Mouse (Mus musculus): ENCODE measurements at regions not wholly inside any gene's neighbourhood (a gene's known extent, or its start where the extent isn't known, plus 50 kb on each side); places are given as distances from the start of the nearest gene placed in this dataset.
A peak's percentile ranks its signal among the peaks of the same experiment; 100 is the strongest.

DNA sequence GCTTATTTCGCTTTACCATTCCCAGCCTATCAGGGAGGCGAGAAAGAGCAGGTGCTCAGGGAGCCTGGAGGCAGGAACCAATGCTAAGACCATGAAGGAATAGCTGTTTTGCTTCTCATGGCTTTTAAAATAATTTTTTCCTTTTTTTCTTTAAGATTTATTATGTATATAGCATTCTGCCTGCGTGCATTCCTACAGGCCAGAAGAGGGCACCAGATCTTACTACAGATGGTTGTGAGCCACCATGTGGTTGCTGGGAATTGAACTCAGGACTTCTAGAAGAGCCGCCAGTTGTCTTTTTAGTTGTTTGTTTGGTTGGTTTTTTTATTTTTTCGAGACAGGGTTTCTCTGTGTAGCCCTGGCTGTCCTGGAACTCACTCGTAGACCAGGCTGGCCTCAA is 113.6 kb upstream of the Armc2 start:
- no peak for DNase-seq

DNA sequence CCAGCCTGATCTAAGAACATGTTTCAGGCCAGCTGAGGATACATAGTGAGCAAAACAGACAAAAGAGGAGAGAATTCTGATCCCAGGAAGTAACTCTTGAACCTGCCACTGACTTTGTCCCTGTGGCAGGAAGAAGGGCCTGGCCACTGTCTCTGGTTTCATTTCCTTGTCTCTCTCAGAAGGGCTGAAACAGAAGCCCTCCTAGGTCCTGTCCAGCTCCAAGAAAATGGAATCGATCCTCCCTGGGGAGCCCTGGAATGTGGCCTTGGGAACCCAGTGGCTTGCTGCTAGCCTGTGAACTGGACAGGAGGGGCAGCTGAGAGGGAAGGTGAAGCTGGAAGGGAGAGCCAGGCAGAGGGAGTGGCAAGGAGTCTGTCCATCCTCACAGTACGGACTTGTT is 113.1 kb upstream of the Armc2 start:
- DNase-seq: no peak

DNA sequence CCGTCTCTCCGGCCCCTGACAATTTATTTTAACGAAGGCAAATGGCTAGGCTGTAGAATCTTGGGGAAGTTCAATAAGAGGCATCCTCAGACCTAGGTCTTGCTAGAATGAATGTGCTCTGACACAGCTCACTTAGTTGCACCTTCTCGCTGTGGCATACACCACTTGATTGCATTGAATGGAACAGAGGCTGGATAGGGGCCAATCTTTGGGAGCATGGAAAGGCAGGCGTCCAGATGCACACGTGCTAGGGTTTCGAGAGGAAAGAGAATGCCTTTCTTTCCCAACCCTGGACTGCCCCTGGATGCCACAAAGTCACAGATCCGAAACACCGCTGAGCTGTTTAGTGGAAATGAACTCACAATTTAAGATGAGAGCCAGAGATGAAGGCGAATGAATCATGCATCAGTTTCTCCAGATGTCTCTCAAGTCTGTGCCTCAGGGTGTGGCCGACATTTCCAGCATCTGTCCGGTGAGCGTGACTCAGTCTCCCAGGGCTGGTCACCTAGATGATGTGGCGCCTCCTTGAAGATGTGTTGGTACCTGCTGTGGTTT is 109.7 kb upstream of the Armc2 start:
- DNase-seq: no peak

DNA sequence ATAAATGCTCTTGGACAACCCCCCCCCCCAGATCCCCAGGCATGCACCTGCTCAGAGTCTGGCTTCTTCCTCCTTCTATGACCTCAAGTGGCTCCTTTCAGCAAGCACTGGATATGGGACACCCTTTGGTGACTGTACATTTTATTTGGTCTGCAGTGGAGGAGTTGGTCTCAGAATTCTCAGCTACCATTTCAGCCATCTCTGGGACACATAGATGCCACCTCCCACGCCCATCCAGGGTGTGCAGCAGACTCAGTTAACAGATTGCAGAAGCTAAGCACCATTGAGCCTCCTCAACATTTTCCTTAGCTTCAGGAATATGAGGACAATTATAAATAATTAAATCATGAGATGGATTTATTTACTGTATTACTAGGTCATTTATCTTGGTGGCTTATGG is 108.6 kb upstream of the Armc2 start:
- DNase-seq: no peak

DNA sequence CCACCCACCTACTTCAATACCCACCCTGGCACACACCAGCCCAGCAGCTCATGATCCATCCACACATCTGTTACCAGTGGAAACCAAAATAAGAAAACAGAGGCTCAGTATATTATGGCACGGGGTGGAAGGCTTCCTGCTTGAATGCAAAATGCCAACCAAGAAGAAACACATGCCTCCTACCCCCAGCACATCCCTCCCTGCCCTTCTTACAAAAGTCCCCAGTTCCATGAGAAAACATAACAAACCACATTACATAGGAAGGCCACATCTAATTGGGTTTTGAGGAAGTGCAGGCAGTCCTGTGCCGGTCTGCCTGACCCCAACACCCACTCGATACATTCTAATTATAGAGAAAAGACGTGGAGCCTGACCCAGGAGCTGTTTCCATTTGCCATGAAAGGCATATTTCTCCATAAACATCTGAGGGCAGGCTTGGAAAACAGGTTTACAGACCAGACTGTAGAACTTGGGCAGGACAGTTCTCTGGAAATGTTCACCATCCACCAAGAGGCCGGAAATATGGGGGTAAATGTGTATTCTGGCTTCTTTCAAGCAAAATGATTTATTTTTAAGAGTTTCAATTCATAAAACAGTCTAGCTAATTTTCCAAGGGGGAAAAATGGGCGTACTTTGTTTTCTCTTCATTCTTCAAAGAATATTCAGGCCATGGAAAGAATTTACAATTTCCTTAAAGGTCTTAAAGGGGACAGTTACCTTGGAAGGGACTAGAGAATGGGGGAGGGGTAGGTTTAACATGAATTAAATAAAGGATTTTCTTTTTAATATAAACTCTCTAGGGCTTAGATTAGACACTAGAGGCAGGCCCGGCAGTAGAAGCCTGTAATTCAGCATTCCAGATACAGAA is 104.8 kb upstream of the Armc2 start:
- no peak for DNase-seq

DNA sequence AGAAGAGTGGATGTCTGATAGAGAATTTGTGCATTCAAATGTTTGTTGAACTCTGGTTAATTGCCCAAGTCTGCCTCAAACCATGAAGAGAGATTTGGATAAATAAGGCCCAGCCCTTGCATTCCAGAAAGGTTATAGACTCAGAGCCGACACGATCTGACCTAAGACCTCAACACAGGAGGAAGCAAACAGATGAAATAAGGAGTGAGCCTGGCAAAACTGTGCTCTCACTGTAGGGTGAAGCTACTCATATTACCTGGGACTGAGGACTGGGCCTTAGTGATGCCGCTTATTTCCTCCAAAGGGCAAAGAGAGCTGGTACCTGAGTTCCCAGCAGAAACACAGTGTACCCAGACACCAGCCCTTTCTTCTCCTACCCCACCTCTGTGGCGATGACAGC is 103.7 kb upstream of the Armc2 start:
- no peak for DNase-seq

DNA sequence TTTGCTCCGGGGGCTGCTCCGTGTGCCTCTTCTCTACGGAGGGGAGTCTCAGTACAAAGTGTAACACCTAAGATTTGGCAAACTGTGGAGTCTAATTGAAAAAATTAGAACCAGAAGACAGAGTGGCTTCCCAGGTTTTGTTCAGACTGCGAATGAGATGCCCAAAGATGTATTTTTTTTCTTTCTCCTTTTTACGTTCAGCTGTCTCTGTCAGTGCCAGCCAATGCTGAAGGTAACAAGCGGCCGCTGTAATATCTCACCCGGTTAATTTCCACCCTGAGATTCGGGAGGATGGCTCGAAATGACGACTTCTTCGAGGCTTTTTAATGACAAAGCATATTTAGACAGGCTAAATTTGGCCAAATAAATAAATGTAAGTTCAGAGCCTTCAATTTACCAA is 101.1 kb upstream of the Armc2 start:
- DNase-seq: no peak

DNA sequence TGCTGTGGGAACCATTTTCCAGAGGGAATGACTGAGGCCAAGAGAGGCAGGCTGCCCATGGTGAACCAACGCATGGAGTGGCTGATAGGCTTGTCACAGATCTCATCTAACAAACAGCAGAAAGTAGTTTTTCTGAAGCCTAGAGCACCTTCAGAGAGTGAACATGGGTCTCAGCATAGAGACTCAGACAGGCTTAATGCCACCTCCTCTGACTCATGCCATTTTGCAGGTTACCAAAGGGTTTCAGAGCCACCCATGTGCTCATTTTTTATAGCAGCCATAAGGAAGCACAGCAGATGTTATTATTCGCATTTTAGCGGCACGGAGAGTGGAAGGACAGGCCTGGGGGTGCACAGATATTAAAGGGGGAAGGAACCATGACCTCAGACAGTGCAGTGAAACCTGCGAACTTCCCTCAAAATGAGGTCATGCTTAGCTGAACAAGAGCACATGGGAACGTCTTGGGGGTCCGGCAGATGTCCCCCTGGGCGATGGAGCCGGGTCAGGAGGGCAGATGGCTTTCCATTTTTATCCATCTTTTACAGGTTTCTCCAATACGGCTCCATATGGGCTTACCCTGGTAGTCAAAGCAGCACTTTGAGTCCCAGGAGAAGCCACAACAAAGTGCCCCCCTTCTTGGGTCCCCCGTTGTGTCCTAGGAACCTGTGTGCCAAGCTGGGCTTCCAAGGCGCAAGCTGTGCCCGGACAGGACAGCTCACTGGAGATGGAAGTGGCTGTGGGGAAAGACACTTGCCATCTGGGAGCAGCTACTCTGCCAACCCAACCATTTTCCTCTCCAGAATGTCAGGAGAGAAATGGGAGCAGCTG is 100.3 kb upstream of the Armc2 start:
- no peak for DNase-seq

DNA sequence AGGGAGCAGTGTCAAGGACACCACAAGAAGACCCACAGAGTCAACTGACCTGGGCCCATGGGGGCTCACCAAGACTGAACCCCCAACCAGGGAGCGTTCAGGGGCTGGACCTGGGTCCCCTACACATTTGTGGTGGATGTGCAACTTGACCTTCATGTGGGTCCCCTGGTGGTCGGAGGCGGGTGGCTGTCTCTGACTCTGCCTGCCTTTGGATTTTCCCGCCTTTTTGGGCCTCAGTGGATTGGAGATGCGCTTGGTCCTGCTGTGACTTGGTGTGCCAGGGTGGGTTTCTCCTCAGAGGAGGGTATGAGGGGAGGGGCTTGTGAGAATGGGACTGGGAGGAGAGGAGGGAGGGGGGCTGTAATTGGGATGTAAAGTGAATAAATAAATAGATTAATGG is 99.3 kb upstream of the Armc2 start:
- DNase-seq: no peak

DNA sequence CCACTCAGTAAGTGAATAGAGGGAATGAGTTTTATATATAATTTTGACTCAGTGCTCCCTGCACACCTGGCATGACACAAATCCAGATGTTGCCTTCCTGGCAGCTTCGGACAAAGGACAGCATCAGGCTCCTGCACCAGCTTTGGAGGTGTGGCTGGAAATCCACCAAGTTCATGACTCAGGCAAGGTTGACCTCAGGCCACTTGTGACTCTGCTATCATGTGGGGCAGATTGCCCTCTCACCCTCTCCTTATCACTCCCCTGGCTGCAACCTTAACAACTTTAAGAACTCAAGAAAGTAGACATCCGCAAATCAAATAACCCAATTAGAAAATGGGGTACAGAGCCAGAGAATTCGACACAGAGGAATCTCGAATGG is 97.7 kb upstream of the Armc2 start:
- DNase-seq: no peak

DNA sequence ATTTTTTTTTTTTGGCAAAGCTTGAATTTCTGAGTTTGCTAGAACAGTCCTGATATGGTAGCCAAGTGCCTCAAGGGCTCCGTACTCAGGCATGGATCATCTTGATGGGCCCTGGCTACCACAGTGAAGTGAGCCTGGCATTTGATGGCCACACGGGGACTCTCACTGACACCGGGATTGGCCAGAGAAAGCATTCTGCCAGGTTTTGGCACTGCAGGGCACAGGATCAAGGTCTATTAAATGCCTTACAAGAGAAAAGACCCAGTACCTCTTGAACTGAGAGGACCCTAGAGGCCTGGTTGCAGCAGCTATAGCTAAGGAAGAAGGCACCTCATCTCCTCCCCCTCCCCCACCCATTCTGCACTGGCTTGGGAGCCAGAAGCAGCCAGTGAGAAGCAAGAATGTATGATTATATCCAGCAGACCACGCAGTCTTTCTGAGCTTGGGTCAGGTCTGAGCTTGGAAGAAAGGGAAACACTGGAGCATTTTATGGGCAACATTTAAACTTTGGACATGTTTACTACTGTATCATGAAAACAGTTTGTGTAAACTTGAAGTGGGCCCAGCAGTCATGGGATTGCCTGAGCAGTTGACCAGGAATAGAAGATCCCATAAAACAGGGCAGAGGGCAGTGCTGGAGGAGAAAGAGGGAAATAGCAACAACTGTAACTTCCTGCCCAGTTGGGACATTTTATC is 97.1 kb upstream of the Armc2 start:
- no peak for DNase-seq

DNA sequence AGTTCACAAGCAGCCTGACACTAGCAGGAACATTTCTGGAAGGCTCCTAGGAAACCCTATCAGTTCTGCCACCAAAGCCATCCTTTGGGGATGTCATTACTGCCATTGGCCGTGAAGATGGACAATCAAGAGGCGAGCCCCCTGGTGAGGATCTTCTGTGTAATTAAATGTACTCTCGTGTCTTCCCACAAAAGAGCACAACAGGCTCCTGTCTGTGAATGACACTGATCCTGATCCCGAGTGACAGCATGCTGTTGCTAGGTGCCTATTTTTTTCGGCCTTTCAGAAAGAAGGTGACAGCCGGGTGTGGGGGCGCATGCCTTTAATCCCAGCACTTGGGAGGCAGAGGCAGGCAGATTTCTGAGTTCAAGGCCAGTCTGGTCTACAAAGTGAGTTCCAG is 92.5 kb upstream of the Armc2 start:
- no peak for DNase-seq

DNA sequence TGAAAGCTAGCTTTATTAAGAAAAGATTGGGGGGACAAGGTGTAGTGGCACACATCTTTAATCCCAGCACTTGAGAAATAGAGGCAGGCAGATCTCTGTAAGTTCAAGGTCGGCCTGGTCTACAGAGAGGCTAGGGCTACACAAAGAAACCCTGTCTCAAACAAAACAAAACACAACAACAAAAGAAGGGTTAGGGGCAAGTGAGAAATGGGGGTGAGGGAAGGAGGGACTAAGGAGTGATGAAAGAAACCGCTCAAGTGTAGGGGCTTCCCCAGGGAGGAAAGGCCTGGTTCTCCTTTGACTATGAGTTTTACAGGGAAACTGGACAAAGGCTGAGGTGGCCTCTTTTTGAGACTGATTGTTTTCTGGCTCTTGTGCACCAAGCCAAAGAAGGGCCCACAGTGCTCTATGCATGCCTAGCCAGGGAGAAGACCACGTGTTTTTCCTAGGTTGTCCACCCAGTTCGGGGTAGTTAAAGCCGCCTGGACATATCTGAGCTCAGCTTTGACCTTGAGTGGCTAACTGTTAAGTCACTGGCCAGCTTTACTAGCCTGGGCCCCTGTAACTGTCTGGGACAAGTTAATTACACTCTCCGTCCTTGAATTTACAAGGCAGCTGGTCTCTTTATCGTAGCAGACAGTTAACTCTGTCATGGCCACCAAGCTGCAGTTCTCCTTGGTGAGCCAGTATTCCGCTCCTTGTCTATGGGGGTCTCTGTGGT is 90.2 kb upstream of the Armc2 start:
- DNase-seq: peak; percentile 35

DNA sequence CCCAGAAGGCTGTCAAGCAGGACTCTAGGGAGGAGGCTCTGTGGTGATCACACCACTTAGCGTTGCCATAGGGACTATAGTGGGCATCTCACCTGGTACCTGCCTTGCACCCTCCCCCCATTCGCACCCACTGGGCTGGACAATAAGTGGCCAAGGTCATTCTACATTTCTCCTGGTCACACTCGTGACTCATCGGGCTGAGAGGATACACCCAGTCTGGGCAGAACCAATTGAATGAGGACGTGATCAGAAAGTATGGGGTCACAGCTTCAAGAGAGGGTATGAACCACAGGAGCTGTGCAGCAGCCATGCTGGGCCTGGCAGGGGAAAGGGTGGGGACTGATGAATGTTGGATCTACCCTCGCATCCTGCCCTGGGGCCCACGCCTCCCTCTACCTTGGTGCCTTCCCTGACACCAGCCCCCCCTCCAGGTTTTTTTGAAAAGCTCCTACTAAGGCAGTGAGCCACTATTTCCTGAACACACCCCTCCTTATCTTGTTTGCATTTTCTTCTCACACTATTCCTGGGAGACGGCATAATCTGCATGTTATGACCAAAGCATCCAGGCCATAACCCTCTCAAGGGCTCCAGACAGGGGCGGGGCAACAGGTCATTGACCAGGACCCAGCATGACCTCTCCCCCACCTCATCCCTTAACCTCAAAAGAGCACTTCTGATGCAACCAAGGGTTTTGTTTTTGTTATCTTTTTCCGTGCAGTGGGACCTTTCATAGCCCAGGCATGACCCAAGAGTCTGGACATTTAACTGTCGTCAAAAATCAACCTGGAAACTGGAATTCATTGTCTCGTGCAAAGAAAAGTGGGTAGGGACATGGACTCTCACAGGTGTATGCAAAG is 89.4 kb upstream of the Armc2 start:
- DNase-seq: no peak

DNA sequence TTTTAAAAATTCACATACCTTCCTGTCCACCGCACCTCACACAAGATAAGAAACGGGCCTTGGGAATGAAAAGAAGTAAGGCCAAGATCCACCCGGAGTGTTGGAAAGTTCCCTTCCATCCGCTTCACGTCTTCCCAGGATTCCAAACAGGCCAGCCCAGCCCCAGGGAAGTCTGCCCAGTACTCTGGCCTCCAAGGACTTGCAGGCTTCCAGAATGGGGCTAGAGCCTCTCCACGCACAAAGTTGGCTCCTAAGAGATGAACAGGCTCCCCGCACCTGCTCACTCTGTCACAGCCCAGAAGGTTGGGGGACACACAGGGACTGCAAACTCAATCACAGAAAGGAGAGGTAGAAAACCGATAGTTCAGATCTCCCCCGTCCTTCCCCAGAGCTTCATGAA is 88.4 kb upstream of the Armc2 start:
- no peak for DNase-seq

DNA sequence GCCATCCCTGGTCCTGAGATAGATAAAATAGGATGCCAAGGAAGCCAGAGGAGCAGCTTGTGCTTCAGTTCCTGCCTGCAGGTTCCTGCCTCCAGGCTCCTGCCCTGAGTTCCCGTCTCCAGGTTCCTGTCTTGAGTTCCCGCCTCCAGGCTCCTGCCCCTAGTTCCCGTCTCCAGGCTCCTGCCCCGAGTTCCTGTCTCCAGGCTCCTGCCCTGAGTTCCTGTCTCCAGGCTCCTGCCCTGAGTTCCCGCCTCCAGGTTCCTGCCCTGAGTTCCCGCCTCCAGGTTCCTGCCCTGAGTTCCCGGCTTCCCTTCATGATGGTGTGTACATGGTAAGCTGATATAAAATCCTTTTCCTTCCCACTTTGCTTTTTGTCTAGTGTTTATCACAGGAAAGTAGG is 86.8 kb upstream of the Armc2 start:
- DNase-seq: no peak

DNA sequence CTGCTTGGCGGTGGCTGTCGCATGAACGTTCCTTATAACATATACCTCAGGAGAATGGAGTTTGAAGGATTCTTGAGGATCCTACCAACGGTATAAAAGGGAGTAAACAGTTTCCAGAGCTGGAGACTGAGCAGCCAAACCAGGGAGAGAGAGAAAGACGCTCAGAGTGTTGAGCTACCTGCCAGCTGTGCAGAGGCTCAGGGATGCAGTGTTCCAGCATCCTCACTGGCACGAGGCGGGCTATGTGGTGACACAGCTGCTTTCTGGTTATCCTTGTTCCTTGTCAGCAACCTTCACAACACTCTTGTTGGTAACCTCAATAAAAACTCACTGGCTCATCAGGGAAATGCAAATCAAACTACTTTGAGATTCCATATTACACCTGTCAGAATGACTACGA is 84.1 kb upstream of the Armc2 start:
- DNase-seq: no peak

DNA sequence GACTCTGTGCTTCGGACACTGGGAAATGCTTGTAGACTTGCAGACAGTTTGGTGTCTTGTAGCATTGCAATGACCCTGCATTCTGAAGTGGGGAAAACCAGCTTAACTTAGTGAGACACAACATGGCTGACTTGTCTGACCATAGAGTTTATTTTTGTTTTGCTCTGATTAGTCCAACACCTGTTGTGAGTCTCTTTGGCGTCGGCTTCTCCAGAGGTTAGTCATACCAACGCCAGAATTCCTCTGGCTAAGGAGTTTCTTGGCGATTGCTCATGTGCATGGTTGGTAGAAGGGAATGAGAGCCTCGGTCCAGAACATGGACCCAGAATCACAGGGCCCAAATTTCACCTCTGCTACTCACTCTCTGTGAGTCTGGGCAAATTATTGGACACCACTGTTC is 82.9 kb upstream of the Armc2 start:
- no peak for DNase-seq

DNA sequence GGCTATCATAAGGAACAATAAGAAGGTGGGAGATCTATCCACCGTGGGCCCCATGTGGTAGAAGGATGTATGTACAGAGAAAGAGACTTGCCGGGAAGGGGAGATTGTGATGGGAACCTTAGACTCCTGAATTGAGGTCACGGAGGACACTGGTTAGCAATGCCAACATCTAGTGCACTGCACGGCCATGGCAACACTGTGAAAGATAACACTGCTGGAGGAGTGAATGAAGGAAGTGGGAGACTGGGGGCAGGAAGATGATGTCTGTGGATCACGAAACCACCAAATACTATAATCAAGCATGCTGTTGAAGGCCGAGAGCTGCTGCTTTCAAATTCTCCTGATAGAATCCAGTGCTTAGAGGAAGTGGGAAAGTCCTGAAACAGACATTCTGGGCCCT is 78.7 kb upstream of the Armc2 start:
- no peak for DNase-seq

DNA sequence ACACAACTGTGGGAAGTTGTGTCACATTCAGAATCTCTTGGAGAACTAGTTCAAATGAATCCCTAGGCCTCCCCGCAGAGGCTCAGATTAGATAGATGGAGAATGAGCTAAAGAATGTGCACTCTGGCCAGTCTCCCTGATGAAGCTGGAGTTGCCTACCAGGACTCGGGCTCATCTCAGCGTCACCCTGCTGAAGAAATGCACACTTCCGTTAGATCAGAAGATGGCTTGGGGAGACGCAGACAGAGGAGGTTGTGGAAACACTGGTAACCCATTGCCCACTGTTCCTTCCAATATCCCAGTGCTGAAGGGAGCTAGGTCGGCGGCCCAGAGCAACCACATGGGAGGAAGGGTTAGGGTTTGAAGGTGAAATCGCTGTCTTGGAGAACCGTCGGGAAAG is 77.7 kb upstream of the Armc2 start:
- no peak for DNase-seq
